Mouse (Mus musculus) C2C12 (cell line): Measurements from ENCODE around the gene Dnajc13.

Experiments used
- CEBPB ChIP-seq: IDR thresholded peaks from one replicate; pipeline ENCODE4 v1.6.1; 2011; ENCODE audit warnings: low read depth, mild to moderate bottlenecking, control low read depth, moderate library complexity
- CTCF ChIP-seq: IDR thresholded peaks from one replicate; pipeline ENCODE4 v1.5.1; 2011; ENCODE audit not compliant: control insufficient read depth, insufficient read depth, insufficient read length
- MYOD1 ChIP-seq: IDR thresholded peaks from one replicate; pipeline ENCODE4 v1.6.1; 2011; ENCODE audit warnings: low read depth; ENCODE audit not compliant: control insufficient read depth, insufficient read length
- MYOG ChIP-seq: IDR thresholded peaks from one replicate; pipeline ENCODE4 v1.6.1; 2011; ENCODE audit not compliant: control insufficient read depth, insufficient read length; ENCODE audit errors: extremely low read depth
- USF1 ChIP-seq: IDR thresholded peaks from one replicate; pipeline ENCODE4 v1.6.1; 2011; ENCODE audit warnings: low read depth, mild to moderate bottlenecking, control low read depth, moderate library complexity

- TF ChIP-seq CTCF (no peak), USF1 (no peak), MYOD1 (no peak), MYOG (no peak), CEBPB (no peak)
These were observed 1.8 kb upstream of the Dnajc13 start for GRCm38 (mm10) chr9:104264567-104264966.
